Mouse (Mus musculus): ENCODE measurements around the gene Gabra4. TPM values are rescaled to one million over a fixed set of nuclear protein-coding genes. Genes with fewer than 3 reads are reported as not detected.
A peak's percentile ranks its signal among the peaks of the same experiment; 100 is the strongest.

Gene Gabra4
- 1.5 and 3.1 TPM in 2 replicates for polyA plus RNA-seq (2014; fragmentation: Nextera tagmentation; extraction: Ambion mirVana)

DNA sequence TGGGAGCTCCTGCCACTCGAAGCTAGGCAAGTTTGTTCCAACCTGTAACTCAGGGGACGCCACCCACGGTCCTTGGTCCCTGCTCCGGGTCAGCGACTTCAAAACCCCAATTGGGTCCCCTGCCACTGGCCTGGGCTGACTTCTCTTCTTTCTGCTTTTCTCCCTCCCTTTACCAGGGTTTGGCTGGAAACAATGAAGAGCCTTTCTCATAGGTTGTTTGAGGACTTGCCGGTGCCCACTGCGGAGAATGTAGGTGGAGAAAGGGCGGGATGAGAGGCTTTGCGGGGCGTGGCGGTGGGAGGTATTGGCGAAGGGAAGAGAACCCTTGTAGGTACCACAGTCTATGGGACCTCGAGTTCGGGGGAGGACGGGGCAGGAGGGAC, at the start of gene Gabra4:
TSS of gene Gabra4 (minus strand) at position 194 of the 383 bp plus-strand sequence.
- peak within 1 kb of the TSS; percentile 22; the same call in 1 of the 2 replicates for H3K9ac ChIP-seq (ENCODE audit: low read length)
- H3K36me3 ChIP-seq (ENCODE audit: control insufficient read depth, insufficient read depth, low read length): no peaks in the 10 kb centered on the region
- no peak for DNase-seq (ENCODE audit: low spot score)
- peak within 1 kb of the TSS; percentile 44 for H3K4me3 ChIP-seq (ENCODE audit: low read depth, low read length)
- no peak within 1 kb of the TSS for H3K27ac ChIP-seq (ENCODE audit: low read depth)
- H3K27me3 ChIP-seq (replicated peaks; ENCODE audit: control insufficient read depth, insufficient read depth, low read length): peaks cover 11% of the 10 kb centered on the region
- H3K4me2 ChIP-seq (ENCODE audit: low read length): peak within 1 kb of the TSS; percentile 78
- ATAC-seq (replicated peaks; ENCODE audit: low FRiP score, low TSS enrichment, low read depth): peak; percentile 63
- H3K4me1 ChIP-seq (replicated peaks; ENCODE audit: control insufficient read depth, insufficient read depth, low read length): no peaks in the 10 kb centered on the region
- no peaks in the 10 kb centered on the region for H3K9me3 ChIP-seq (ENCODE audit: control insufficient read depth, low read length)
- 1% methylated on average over 15 of the region's 15 CpGs for WGBS

DNA sequence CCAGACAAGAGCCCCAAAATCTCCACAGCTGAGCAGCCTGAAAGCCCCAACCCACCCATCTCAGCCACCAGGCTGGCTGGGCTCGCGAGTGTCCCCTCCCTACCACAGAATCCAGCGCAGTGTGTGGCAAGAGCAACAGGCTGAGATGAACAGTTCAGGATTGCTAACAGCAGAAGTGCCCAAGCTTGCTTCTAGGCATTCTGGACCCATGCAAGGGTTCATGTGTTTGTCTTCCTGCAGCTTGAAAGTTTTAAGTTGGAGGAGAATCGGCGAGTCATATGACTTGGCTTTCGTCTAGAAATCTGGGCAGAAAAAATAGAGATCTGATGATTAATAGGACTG, 43.1 kb upstream of the Gabra4 start:
- H3K4me3 ChIP-seq (ENCODE audit: low read depth, low read length): peak overlapping the region; percentile 45
- H3K27ac ChIP-seq (ENCODE audit: low read depth): no peak overlapping the region
- DNase-seq (ENCODE audit: low spot score) (no peak), ATAC-seq (replicated peaks; ENCODE audit: low FRiP score, low TSS enrichment, low read depth) (no peak)
- no peaks in the 10 kb centered on the region for H3K36me3 ChIP-seq (ENCODE audit: control insufficient read depth, insufficient read depth, low read length)
- no peaks in the 10 kb centered on the region for H3K9me3 ChIP-seq (ENCODE audit: control insufficient read depth, low read length)
- 2% methylated on average over 6 of the region's 6 CpGs for WGBS
- peak overlapping the region; percentile 21 for H3K9ac ChIP-seq (ENCODE audit: low read length)
- H3K4me1 ChIP-seq (replicated peaks; ENCODE audit: control insufficient read depth, insufficient read depth, low read length): no peaks in the 10 kb centered on the region
- H3K27me3 ChIP-seq (replicated peaks; ENCODE audit: control insufficient read depth, insufficient read depth, low read length): no peaks in the 10 kb centered on the region
- H3K4me2 ChIP-seq (ENCODE audit: low read length): peak overlapping the region; percentile 69

DNA sequence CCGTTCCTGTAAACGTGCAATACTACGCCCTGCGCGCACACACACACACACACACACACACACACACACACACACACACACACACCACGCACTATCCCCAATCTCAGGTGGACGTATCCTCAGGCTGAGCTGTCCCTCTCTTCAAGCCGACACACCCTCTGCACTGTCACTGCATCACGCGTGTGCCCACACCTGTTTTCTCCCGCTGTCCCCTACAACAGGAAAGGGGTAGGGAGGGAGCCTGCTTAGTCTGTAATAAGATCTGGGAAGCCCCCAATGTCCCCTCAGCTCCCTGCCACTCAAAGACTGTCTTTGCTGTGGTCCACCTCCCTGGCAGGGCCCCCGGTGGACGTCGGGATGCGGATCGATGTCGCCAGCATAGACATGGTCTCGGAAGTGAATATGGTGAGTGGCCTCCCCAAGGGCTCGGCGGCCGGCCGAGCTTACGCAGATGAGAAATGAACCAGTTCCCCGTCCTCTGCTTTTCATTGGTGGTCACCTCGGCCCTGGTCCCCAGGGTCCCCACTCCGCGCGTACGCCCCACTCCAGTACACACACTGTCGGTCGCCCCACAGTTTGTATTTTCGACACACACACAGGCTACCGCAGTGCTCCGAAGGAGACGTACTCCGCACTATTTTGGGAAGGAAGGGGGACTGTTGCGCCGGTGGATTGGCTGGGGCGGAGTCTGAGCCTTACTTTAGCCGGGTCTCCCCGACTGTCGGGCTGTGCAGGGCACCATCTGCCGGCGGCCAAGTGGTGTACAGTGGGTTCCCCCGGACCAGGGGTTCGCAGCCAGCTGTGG, 42.6 kb upstream of the Gabra4 start:
- Histone ChIP-seq H3K36me3 (ENCODE audit: control insufficient read depth, insufficient read depth, low read length) (no peaks in the 10 kb centered on the region), H3K27ac (ENCODE audit: low read depth) (no peak overlapping the region), H3K9ac (ENCODE audit: low read length) (peak overlapping the region; percentile 21), H3K9me3 (ENCODE audit: control insufficient read depth, low read length) (no peaks in the 10 kb centered on the region), H3K4me1 (replicated peaks; ENCODE audit: control insufficient read depth, insufficient read depth, low read length) (no peaks in the 10 kb centered on the region), H3K4me3 (ENCODE audit: low read depth, low read length) (peak overlapping the region; percentile 45), H3K4me2 (ENCODE audit: low read length) (peak overlapping the region; percentile 69), H3K27me3 (replicated peaks; ENCODE audit: control insufficient read depth, insufficient read depth, low read length) (no peaks in the 10 kb centered on the region)
- ATAC-seq (replicated peaks; ENCODE audit: low FRiP score, low TSS enrichment, low read depth) (peak; percentile 88), DNase-seq (ENCODE audit: low spot score) (peak; percentile 80)
- WGBS: under 1% methylated on average over 46 of the region's 46 CpGs

DNA sequence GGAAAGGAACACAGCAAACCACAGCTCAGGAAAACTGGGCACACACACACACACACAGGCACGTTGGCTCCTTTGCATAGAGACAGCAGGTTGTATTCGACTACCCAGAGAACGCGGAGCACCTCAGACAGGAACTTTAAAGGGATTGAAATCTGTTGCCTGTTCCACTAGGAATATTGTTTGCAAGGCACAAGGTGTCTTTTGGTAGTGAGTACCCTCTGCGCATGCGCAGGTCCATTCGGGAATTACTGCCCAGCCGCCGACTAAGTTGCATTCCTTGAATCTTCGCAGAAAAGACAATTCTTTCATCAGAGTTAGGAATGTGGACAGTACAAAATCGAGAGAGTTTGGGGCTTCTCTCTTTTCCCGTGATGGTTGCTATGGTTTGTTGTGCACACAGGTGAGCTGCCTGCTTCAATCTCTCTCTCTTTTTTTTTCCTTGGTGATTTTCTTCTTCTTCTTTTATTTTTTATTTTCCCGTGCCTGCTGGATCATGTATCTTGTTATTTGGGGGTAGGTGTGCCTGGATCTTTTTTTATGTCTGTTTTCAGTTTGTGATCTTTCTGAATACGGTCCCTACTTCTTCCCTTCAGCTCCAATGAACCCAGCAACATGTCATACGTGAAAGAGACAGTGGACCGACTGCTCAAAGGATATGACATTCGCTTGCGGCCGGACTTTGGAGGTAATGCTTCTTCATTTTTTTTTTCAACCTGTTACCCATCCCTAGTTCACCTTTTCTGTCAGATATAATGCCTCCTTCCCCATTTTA, 41.8 kb upstream of the Gabra4 start:
- Histone ChIP-seq H3K9ac (ENCODE audit: low read length) (no peak overlapping the region), H3K27me3 (replicated peaks; ENCODE audit: control insufficient read depth, insufficient read depth, low read length) (no peaks in the 10 kb centered on the region), H3K9me3 (ENCODE audit: control insufficient read depth, low read length) (no peaks in the 10 kb centered on the region), H3K4me2 (ENCODE audit: low read length) (peak overlapping the region; percentile 69), H3K36me3 (ENCODE audit: control insufficient read depth, insufficient read depth, low read length) (no peaks in the 10 kb centered on the region), H3K4me1 (replicated peaks; ENCODE audit: control insufficient read depth, insufficient read depth, low read length) (no peaks in the 10 kb centered on the region), H3K4me3 (ENCODE audit: low read depth, low read length) (peak overlapping the region; percentile 45), H3K27ac (ENCODE audit: low read depth) (no peak overlapping the region)
- under 1% methylated on average over 19 of the region's 19 CpGs for WGBS
- DNase-seq (ENCODE audit: low spot score): peak; percentile 76
- ATAC-seq (replicated peaks; ENCODE audit: low FRiP score, low TSS enrichment, low read depth): no peak

DNA sequence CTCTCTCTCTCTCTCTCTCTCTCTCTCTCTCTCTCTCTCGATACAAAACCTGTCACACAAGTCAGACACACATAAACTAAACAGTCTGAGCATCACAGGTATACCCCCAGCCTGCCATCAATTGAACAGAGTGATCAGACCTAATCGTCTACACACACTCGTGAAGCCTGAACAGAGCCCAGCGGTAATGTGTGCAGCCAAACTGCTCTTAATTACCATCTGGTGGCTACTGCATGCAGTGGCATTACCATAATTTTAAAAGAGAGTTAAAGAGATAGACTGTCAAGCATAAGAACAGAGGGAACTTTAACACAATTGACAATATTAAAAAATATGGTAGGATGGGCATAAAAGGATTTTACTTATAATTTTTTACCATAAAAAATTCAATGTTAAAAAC, 7.5 kb upstream of the Gabra4 start:
- Histone ChIP-seq H3K9me3 (ENCODE audit: control insufficient read depth, low read length) (no peaks in the 10 kb centered on the region), H3K36me3 (ENCODE audit: control insufficient read depth, insufficient read depth, low read length) (no peaks in the 10 kb centered on the region), H3K4me3 (ENCODE audit: low read depth, low read length) (no peak overlapping the region), H3K9ac (ENCODE audit: low read length) (no peak overlapping the region), H3K27me3 (replicated peaks; ENCODE audit: control insufficient read depth, insufficient read depth, low read length) (no peaks in the 10 kb centered on the region), H3K27ac (ENCODE audit: low read depth) (no peak overlapping the region), H3K4me1 (replicated peaks; ENCODE audit: control insufficient read depth, insufficient read depth, low read length) (no peaks in the 10 kb centered on the region), H3K4me2 (ENCODE audit: low read length) (no peak overlapping the region)
- 48% methylated on average over 4 of the region's 4 CpGs for WGBS
- ATAC-seq (replicated peaks; ENCODE audit: low FRiP score, low TSS enrichment, low read depth): no peak
- no peak for DNase-seq (ENCODE audit: low spot score)

DNA sequence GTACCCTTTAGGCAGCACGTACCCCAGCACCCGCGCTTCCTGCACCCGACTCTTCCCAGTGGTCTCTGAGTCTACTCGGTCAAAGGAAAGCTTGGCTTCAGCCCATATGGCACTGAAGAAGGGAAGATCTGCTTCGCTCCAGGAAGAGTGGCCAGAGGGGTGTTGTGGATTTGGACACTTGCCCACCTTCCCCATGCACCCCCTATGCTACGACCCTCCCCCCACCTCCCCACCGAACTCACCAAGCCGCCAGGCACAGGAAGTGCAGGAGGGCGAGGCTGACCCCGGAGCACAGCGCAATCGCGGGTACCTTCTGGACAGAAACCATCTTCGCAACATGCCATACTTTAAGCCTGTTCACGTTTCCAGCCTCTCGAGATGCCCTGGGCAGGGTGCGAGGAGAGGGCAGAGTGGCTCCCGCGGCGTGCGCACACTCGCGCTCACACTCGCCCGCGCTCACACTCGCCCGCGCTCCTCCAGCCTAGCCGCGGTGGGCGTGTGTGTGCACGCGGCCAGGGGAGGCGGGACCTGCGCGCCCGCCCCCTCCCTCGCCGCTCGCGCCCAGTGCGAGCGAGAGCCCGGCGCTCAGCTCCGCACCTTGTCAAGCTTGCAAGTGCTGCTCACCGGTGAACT, 510 bp downstream of the Gabra4 start, which contains the start of gene Gabrb1:
TSS of gene Gabrb1 (plus strand) at position 632 of the 633 bp plus-strand sequence.
- Histone ChIP-seq H3K36me3 (ENCODE audit: control insufficient read depth, insufficient read depth, low read length) (no peaks in the 10 kb centered on the region), H3K4me1 (replicated peaks; ENCODE audit: control insufficient read depth, insufficient read depth, low read length) (no peaks in the 10 kb centered on the region), H3K9ac (ENCODE audit: low read length) (peak within 1 kb of the TSS; percentile 22; the same call in 1 of the 2 replicates), H3K27ac (ENCODE audit: low read depth) (no peak within 1 kb of the TSS), H3K27me3 (replicated peaks; ENCODE audit: control insufficient read depth, insufficient read depth, low read length) (peaks cover 11% of the 10 kb centered on the region), H3K4me2 (ENCODE audit: low read length) (peak within 1 kb of the TSS; percentile 78), H3K9me3 (ENCODE audit: control insufficient read depth, low read length) (no peaks in the 10 kb centered on the region), H3K4me3 (ENCODE audit: low read depth, low read length) (peak within 1 kb of the TSS; percentile 44)
- ATAC-seq (replicated peaks; ENCODE audit: low FRiP score, low TSS enrichment, low read depth): peak; percentile 91
- WGBS: under 1% methylated on average over 49 of the region's 49 CpGs
- DNase-seq (ENCODE audit: low spot score): peak; percentile 73

DNA sequence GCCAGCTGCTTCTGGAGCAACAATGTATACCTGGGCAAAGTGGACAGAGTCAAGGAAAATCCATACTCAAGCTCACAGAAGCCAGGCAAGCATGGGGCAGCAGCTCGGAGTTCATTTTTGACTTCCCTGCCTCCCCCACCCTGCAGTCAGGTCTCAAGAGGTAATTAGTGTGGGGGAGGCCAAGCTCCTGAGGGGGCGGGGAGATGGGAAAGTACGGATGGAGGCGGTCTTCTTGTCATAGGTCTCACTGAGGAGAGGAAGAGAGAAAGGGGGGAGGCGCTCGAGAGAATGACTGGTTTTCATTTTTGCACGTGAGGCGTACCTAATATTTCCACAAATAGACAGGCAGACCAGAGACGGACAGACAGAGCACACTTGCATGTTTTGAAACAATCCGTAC, 1.3 kb downstream of the Gabra4 start:
- ATAC-seq (replicated peaks; ENCODE audit: low FRiP score, low TSS enrichment, low read depth): no peak
- Histone ChIP-seq H3K27me3 (replicated peaks; ENCODE audit: control insufficient read depth, insufficient read depth, low read length) (peaks cover 11% of the 10 kb centered on the region), H3K9me3 (ENCODE audit: control insufficient read depth, low read length) (no peaks in the 10 kb centered on the region), H3K4me1 (replicated peaks; ENCODE audit: control insufficient read depth, insufficient read depth, low read length) (no peaks in the 10 kb centered on the region), H3K36me3 (ENCODE audit: control insufficient read depth, insufficient read depth, low read length) (no peaks in the 10 kb centered on the region), H3K4me2 (ENCODE audit: low read length) (peak overlapping the region; percentile 78), H3K9ac (ENCODE audit: low read length) (no peak overlapping the region), H3K27ac (ENCODE audit: low read depth) (no peak overlapping the region), H3K4me3 (ENCODE audit: low read depth, low read length) (peak overlapping the region; percentile 44; the same call in 1 of the 2 replicates)
- WGBS: 8% methylated on average over 10 of the region's 10 CpGs
- DNase-seq (ENCODE audit: low spot score): no peak

DNA sequence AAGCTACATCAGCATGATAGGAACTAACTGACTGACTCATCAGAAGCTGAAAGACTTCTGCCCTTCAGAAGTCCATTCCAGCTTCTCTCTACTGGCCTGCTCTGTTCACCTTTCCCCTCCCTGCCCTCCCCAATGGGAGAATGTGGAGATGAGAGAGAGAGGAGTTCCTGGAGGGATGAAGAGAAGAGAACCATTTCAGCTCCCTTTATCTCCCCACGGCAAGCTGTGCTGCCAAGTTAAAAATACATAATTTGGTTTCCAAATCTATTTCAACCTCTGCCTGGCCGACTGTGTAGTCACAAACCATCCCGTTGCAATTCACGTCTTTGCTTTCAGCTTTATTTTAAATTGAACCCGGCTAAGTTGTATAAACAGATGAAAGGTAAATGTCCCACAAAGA, 4.1 kb downstream of the Gabra4 start:
- ATAC-seq (replicated peaks; ENCODE audit: low FRiP score, low TSS enrichment, low read depth): no peak
- peaks cover 11% of the 10 kb centered on the region for H3K27me3 ChIP-seq (replicated peaks; ENCODE audit: control insufficient read depth, insufficient read depth, low read length)
- no peak overlapping the region for H3K4me3 ChIP-seq (ENCODE audit: low read depth, low read length)
- H3K36me3 ChIP-seq (ENCODE audit: control insufficient read depth, insufficient read depth, low read length): no peaks in the 10 kb centered on the region
- no peak overlapping the region for H3K27ac ChIP-seq (ENCODE audit: low read depth)
- no peak for DNase-seq (ENCODE audit: low spot score)
- no peaks in the 10 kb centered on the region for H3K4me1 ChIP-seq (replicated peaks; ENCODE audit: control insufficient read depth, insufficient read depth, low read length)
- WGBS: 57% methylated on average over 5 of the region's 5 CpGs
- H3K9ac ChIP-seq (ENCODE audit: low read length): no peak overlapping the region
- no peak overlapping the region for H3K4me2 ChIP-seq (ENCODE audit: low read length)
- H3K9me3 ChIP-seq (ENCODE audit: control insufficient read depth, low read length): no peaks in the 10 kb centered on the region
